Mouse (Mus musculus) bone marrow, adult 2 months (tissue): ENCODE results near the gene Nt5c. TPM values are rescaled to one million over a fixed set of nuclear protein-coding genes. Genes with fewer than 3 reads are reported as not detected.

ENCODE experiments used
- H3K27ac ChIP-seq: fragments of 200-500 bp; 2 replicates; pipeline ENCODE4 v1.5.1; 2012; ENCODE audit warnings: low read depth, mild to moderate bottlenecking, control low read depth, inconsistent platforms, low read length; ENCODE audit not compliant: control insufficient read depth, poor library complexity, insufficient read depth
- H3K4me1 ChIP-seq: fragments of 200-500 bp; 2 replicates; pipeline ENCODE4 v1.6.1; 2011; ENCODE audit warnings: low read length; ENCODE audit not compliant: control insufficient read depth, insufficient read depth
- H3K4me3 ChIP-seq: fragments of 200-500 bp; replicated peaks from 2 replicates; pipeline ENCODE3; 2011; ENCODE audit warnings: mild to moderate bottlenecking, low read depth, low read length, control low read depth; ENCODE audit not compliant: control insufficient read depth
- CTCF ChIP-seq: fragments of 200-500 bp; IDR thresholded peaks from 2 replicates; pipeline ENCODE4 v1.5.1; 2011; ENCODE audit warnings: low read length, control low read depth; ENCODE audit not compliant: control insufficient read depth, insufficient read depth
- POLR2A ChIP-seq: fragments of 200-500 bp; IDR thresholded peaks from 2 replicates; pipeline ENCODE4 v1.6.1; 2011; ENCODE audit warnings: low read depth, mild to moderate bottlenecking, control low read depth, low read length, borderline replicate concordance; ENCODE audit not compliant: control insufficient read depth
- WGBS: fragments of 180-500 bp; shearing (Covaris S2); methylation state at CpG from one replicate; pipeline ENCODE4 v1.1.7; 2018; 5-methylcytosine and 5-hydroxymethylcytosine counted together
- polyA plus RNA-seq: library from polyadenylated mRNA; stranded (reverse); fragments of >200 nt; gene quantifications from 2 replicates; pipeline ENCODE4 v1.2.4, GENCODE M21; 2011; ENCODE audit warnings: low replicate concordance; ENCODE audit not compliant: missing spikeins, insufficient read depth, insufficient read length

The Nt5c gene
- polyA plus RNA-seq, 1 experiment = 56.4 TPM

GRCm38 (mm10) chr11:115513271-115514237, 21.9 kb upstream of the Nt5c start:
- peak overlapping the region; percentile 96 for H3K4me3 ChIP-seq
- WGBS = under 1% methylated on average over 57 of the region's 57 CpGs
- TF ChIP-seq CTCF (no peak), POLR2A (peak; percentile 9; the same call in 1 of the 2 replicates)
- H3K4me1 ChIP-seq = peaks cover 17% of the 10 kb centered on the region
- H3K27ac ChIP-seq = peak overlapping the region; percentile 90

- 20% methylated on average over 8 of the region's 8 CpGs for WGBS
- Histone ChIP-seq H3K4me1 (peaks cover 18% of the 10 kb centered on the region), H3K27ac (peak overlapping the region; percentile 90), H3K4me3 (peak overlapping the region; percentile 96)
- no peak for TF ChIP-seq CTCF
- no peak for TF ChIP-seq POLR2A
Observed at GRCm38 (mm10) chr11:115512407-115513183, 20.9 kb upstream of the Nt5c start.

- Histone ChIP-seq H3K4me1 (peaks cover 18% of the 10 kb centered on the region), H3K4me3 (peak overlapping the region; percentile 43), H3K27ac (peak overlapping the region; percentile 34)
- TF ChIP-seq POLR2A (no peak), CTCF (no peak)
- WGBS = 78% methylated on average over 3 of the region's 3 CpGs
Observed at GRCm38 (mm10) chr11:115512004-115512403, 20.3 kb upstream of the Nt5c start.

GRCm38 (mm10) chr11:115511121-115511520, 19.5 kb upstream of the Nt5c start:
- H3K4me3 ChIP-seq = peak overlapping the region; percentile 29
- H3K4me1 ChIP-seq = peaks cover 18% of the 10 kb centered on the region
- TF ChIP-seq POLR2A (peak; percentile 34; the same call in 1 of the 2 replicates), CTCF (no peak)
- 49% methylated on average over 2 of the region's 2 CpGs for WGBS
- peak overlapping the region; percentile 61; the same call in 1 of the 2 replicates for H3K27ac ChIP-seq

- Histone ChIP-seq H3K4me3 (no peak overlapping the region), H3K27ac (peak overlapping the region; percentile 28), H3K4me1 (peaks cover 18% of the 10 kb centered on the region)
- 53% methylated on average over 5 of the region's 5 CpGs for WGBS
- no peak for TF ChIP-seq POLR2A
- TF ChIP-seq CTCF = no peak
Observed at GRCm38 (mm10) chr11:115510507-115510888, 18.8 kb upstream of the Nt5c start.

- TF ChIP-seq POLR2A = no peak
- 80% methylated on average over 6 of the region's 6 CpGs for WGBS
- no peak overlapping the region for H3K4me3 ChIP-seq
- peak overlapping the region; percentile 44 for H3K27ac ChIP-seq
- H3K4me1 ChIP-seq = peaks cover 18% of the 10 kb centered on the region
Observed at GRCm38 (mm10) chr11:115509773-115510506, 18.3 kb upstream of the Nt5c start.

- H3K4me3 ChIP-seq = no peak overlapping the region
- TF ChIP-seq CTCF (no peak), POLR2A (no peak)
- no peak overlapping the region for H3K27ac ChIP-seq
- H3K4me1 ChIP-seq = peaks cover 17% of the 10 kb centered on the region
- 47% methylated on average over 2 of the region's 2 CpGs for WGBS
Observed at GRCm38 (mm10) chr11:115508061-115508460, 16.4 kb upstream of the Nt5c start.

- Histone ChIP-seq H3K27ac (no peak overlapping the region; the same call in 1 of the 2 replicates), H3K4me1 (peaks cover 14% of the 10 kb centered on the region), H3K4me3 (no peak overlapping the region)
- TF ChIP-seq POLR2A (no peak), CTCF (no peak)
- WGBS = 58% methylated on average over 3 of the region's 3 CpGs
Observed at GRCm38 (mm10) chr11:115506586-115506985, 14.9 kb upstream of the Nt5c start.
